Mouse (Mus musculus) gastrocnemius, adult 2 months (tissue): ENCODE measurements at regions not wholly inside any gene's neighbourhood (a gene's known extent, or its start where the extent isn't known, plus 50 kb on each side); places are given as distances from the start of the nearest gene placed in this dataset.

Experiments used
- DNase-seq: peaks from one replicate; pipeline ENCODE4 v3.0.0; 2022
- H3K27ac ChIP-seq: fragments of 200-600 bp; 2 replicates; pipeline ENCODE4 v1.8.1; 2022; ENCODE audit warnings: mild to moderate bottlenecking
- H3K4me3 ChIP-seq: fragments of 200-600 bp; 2 replicates; pipeline ENCODE4 v1.8.1; 2022; ENCODE audit warnings: mild to moderate bottlenecking, moderate library complexity
- CTCF ChIP-seq: fragments of 200-600 bp; IDR thresholded peaks from 2 replicates; pipeline ENCODE4 v1.8.1; 2022; ENCODE audit warnings: antibody characterized with exemption, mild to moderate bottlenecking, moderate library complexity
- intact Hi-C: fragments of 180-260 bp; cut with DNase I; formaldehyde crosslinking; loops from one replicate; pipeline ENCODE4 v1.15.1; 2025

DNA sequence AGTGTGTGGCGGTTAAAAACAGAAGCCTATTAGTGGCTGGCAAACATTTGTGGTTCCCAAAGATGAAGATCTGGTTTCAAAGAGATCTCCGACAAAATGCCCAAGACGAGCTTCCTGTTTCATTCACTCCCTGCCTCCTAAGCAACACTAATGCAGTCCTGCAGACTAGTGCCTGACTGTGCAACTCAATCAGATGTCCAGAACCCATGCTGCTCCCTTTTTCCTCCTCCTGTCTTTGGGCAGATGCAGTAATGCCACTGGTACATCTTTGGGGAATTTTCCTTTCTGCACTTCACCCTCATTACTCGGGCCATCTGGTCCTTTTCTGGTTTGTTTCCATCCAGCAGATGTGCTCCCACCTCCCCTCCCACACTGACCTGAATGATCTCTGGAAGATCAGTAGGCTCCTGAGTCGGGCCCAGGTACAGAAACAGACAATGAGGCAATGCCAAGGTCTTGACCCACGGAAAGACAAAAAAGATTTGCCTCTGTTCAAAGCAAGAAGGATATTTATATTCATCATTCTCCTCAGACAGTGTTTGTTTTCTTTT, 771.0 kb downstream of the Mat2b start:
- no peak for DNase-seq
- intact Hi-C loops = no loop called here
- Histone ChIP-seq H3K27ac (no peak overlapping the region), H3K4me3 (no peak overlapping the region)
- no peak for TF ChIP-seq CTCF

- intact Hi-C loops = no loop called here
- H3K4me3 ChIP-seq = no peak overlapping the region
- no peak for TF ChIP-seq CTCF
- DNase-seq = no peak
- H3K27ac ChIP-seq = no peak overlapping the region
Measured at GRCm38 (mm10) chr11:39917716-39918347, 777.2 kb downstream of the Mat2b start.

DNA sequence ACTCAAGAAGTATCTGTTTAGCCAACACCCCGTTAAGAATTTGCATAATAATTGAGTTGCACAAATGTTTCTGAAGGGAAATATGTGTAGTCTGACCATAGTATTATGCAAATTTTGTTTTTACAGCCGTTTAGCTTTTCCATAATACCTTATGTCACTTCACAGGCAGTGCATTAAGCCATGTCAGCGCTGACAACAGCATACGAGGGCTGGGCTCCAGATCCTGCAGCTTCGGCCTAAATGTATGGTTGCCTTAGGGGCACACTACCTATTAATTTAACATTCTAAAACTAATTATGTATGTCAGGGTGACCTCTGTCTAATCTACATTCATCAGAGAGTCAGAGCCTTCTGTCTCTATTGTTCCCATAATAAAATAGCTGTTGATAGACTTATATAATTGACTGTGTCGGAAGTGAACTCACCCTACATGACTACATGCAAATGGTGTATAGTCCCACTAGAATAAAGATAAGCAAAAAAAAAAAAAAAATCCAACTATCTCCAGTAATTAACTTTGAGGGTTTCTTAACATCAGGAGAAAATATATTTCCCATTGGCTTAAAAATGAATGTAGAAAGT, 795.3 kb downstream of the Mat2b start:
- intact Hi-C loops = no loop called here
- no peak for TF ChIP-seq CTCF
- no peak overlapping the region for H3K4me3 ChIP-seq
- no peak overlapping the region for H3K27ac ChIP-seq
- DNase-seq = no peak

- intact Hi-C loops = no loop called here
- TF ChIP-seq CTCF = no peak
- H3K27ac ChIP-seq = no peak overlapping the region
- H3K4me3 ChIP-seq = no peak overlapping the region
- no peak for DNase-seq
Measured at GRCm38 (mm10) chr11:39883305-39883704, 811.7 kb downstream of the Mat2b start.

- intact Hi-C loops = no loop called here
- no peak overlapping the region for H3K4me3 ChIP-seq
- no peak for DNase-seq
- TF ChIP-seq CTCF = no peak
- H3K27ac ChIP-seq = no peak overlapping the region
Measured at GRCm38 (mm10) chr11:39868451-39868979, 826.5 kb downstream of the Mat2b start.
